Mouse (Mus musculus): Measurements from ENCODE around the gene 1110004F10Rik. TPM values are rescaled to one million over a fixed set of nuclear protein-coding genes. Genes with fewer than 3 reads are reported as not detected.

The 1110004F10Rik gene
- polyA plus RNA-seq, 1 experiment from 2014 or later = 254 TPM

DNA sequence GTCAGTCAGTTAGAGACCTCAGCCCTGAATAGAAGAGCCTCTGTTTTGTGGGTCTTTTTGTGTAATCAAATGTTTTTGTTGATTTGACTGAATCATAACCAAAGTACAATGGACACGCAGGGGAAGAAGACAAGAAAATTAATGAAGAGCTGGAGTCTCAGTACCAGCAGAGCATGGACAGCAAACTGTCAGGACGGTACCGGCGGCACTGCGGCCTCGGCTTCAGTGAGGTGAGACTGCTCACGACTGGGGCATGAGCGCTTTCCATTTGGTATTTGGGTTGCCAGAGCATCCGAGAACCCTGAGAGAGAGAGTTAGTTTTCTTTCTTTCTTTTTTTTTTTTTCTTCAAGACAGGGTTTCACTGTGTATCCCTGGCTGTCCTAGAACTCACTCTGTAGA lies 63.9 kb downstream of the 1110004F10Rik start:
- no peak overlapping the region for H3K4me3 ChIP-seq
- no peak overlapping the region for H3K27ac ChIP-seq
- peaks cover 62% of the 10 kb centered on the region for H3K36me3 ChIP-seq
- no peak for ATAC-seq (ENCODE audit: insufficient number of reproducible peaks, low FRiP score, low TSS enrichment, low read depth)
- H3K4me2 ChIP-seq = no peak overlapping the region
- H3K9me3 ChIP-seq = no peaks in the 10 kb centered on the region
- no peak overlapping the region for H3K9ac ChIP-seq
- H3K4me1 ChIP-seq = no peaks in the 10 kb centered on the region
- H3K27me3 ChIP-seq = no peaks in the 10 kb centered on the region
- 96% methylated on average over 9 of the region's 9 CpGs for WGBS

DNA sequence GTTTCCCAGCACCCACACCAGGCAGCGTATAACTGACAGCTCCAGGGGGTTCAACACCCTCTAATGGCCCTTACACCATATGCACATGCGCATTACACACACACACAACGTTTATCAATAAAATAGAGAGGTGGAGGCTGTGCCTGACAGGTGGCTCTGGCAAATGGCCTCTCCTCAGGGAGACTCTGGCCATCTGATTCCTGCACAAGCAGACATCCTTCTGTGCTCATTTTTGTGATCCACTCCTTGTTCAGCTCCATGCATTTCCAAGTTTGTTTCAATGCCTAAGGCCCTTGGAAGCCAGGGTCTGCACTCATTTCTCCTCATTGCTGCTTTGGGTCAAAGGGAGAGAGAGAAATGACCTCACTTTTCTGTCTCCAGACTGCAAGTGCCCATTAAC lies 71.5 kb downstream of the 1110004F10Rik start:
- Histone ChIP-seq H3K4me1 (no peaks in the 10 kb centered on the region), H3K27me3 (no peaks in the 10 kb centered on the region), H3K9me3 (no peaks in the 10 kb centered on the region), H3K9ac (no peak overlapping the region), H3K27ac (no peak overlapping the region), H3K4me3 (no peak overlapping the region), H3K36me3 (peaks cover 20% of the 10 kb centered on the region), H3K4me2 (no peak overlapping the region)
- WGBS = 66% methylated on average over 3 of the region's 3 CpGs
- ATAC-seq (ENCODE audit: insufficient number of reproducible peaks, low FRiP score, low TSS enrichment, low read depth) = no peak

DNA sequence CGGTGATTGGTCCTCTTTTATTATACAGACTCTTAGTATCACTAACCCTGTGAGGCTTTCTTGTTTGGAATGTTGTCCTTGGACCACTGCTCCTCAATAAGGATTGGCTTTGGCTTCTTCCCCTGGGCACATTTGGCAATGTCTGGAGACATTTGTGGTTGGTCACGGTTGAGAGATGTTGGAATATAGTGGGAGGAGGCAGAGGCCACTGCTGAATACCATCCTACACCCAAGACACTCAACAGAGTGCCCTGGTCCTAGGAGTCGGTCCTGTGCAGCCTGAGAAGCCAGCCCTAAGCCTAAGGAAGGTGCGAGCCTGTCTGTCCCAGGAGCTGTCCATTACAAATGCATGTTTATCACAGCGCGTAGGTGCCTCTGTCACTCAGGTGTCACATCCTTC lies 72.3 kb downstream of the 1110004F10Rik start:
- 82% methylated on average over 6 of the region's 6 CpGs for WGBS
- Histone ChIP-seq H3K4me2 (no peak overlapping the region), H3K9me3 (no peaks in the 10 kb centered on the region), H3K4me1 (no peaks in the 10 kb centered on the region), H3K27ac (no peak overlapping the region), H3K4me3 (no peak overlapping the region), H3K27me3 (no peaks in the 10 kb centered on the region), H3K9ac (no peak overlapping the region), H3K36me3 (peaks cover 11% of the 10 kb centered on the region)
- ATAC-seq (ENCODE audit: insufficient number of reproducible peaks, low FRiP score, low TSS enrichment, low read depth) = no peak

DNA sequence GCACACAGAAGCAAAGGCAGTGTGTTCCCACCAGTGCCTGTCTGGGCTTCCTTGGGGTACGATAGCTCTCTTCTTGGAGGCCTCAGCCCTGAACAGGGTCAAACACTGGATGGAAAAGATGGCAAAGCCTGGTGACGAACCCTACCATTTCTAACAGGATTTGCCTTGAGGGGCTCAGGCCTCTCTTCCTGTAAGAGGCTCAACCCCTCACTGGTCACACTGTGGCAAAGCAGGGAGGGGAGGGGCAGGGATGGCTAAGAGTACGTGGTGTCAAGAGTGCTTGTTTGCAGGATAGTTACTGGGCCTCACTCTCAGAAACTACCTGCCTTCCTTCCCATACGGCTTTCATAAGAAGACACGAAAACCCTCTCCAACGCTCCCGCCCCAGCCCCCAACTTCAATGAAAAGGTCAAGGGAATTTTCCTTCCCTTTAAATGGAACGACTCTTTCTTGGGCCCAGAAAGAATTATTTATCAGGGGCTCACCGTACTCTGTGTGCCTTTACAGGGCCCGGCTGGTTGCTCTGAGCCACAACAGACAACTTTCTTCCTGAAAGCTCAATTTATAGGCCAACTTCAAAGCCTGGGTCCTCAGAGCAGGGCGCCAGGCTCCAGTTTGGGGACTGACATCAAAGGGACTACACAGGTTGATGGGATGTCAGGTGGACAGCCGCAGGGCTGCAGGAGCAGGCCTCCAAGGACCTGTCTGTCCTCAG lies 76.2 kb downstream of the 1110004F10Rik start:
- Histone ChIP-seq H3K9ac (no peak overlapping the region), H3K27me3 (no peaks in the 10 kb centered on the region), H3K27ac (no peak overlapping the region), H3K9me3 (no peaks in the 10 kb centered on the region), H3K4me3 (no peak overlapping the region), H3K4me2 (no peak overlapping the region), H3K36me3 (no peaks in the 10 kb centered on the region), H3K4me1 (no peaks in the 10 kb centered on the region)
- ATAC-seq (ENCODE audit: insufficient number of reproducible peaks, low FRiP score, low TSS enrichment, low read depth) = no peak
- WGBS = 40% methylated on average over 12 of the region's 12 CpGs

DNA sequence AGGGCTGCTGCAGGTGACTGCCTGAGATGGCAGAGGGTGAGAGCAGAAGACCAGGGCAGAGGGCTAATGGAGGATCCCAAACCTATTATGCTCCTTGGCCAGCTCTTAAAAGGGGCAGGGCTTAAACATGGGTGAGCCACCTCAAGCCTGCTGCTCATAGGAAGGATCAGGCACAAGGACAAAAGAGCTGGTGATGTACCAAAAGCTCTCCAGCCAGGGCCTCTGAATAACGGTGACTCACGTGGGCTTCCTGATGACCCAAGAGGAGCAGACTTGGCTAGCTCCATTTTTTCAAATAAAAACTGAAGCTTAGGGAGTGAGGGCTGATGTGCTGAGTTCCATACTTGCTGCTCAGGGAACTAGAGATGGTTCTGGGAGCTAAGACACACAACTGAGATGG lies 76.8 kb downstream of the 1110004F10Rik start:
- H3K9ac ChIP-seq = no peak overlapping the region
- H3K36me3 ChIP-seq = no peaks in the 10 kb centered on the region
- H3K9me3 ChIP-seq = no peaks in the 10 kb centered on the region
- no peak overlapping the region for H3K27ac ChIP-seq
- no peak overlapping the region for H3K4me2 ChIP-seq
- ATAC-seq (ENCODE audit: insufficient number of reproducible peaks, low FRiP score, low TSS enrichment, low read depth) = no peak
- no peaks in the 10 kb centered on the region for H3K27me3 ChIP-seq
- no peak overlapping the region for H3K4me3 ChIP-seq
- 63% methylated on average over 2 of the region's 2 CpGs for WGBS
- no peaks in the 10 kb centered on the region for H3K4me1 ChIP-seq

DNA sequence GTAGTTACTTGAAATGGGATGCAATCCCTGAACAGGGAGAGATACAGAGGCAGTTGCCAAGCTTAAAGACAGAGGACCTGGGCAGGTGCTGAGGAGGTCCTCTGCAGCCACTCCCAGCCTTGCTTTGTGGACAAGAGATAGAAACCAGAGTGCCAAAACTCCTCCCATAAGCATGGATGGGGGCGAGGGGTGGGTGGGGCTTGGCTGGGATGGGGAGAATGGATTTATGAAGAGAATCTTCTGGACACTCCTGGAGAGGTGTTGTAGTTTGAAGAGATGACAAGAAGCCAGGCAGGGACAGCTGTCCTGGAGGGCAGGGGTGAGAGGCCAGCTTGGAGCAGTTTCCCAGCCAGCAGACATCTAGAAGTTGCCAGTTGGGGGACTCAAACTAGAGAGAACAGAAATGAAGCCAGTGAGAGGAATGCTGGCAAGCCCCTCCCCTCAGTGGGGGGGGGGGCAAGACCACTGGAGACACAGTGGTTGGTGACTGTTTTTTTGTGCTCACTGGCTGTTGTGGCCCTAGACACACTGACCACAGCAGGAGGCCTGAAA lies 80.2 kb downstream of the 1110004F10Rik start:
- Histone ChIP-seq H3K9me3 (no peaks in the 10 kb centered on the region), H3K4me2 (no peak overlapping the region), H3K4me3 (no peak overlapping the region), H3K27ac (no peak overlapping the region), H3K36me3 (no peaks in the 10 kb centered on the region), H3K9ac (no peak overlapping the region), H3K4me1 (peaks cover 16% of the 10 kb centered on the region), H3K27me3 (no peaks in the 10 kb centered on the region)
- ATAC-seq (ENCODE audit: insufficient number of reproducible peaks, low FRiP score, low TSS enrichment, low read depth) = no peak
- WGBS = 76% methylated on average over 1 of the region's 1 CpGs

DNA sequence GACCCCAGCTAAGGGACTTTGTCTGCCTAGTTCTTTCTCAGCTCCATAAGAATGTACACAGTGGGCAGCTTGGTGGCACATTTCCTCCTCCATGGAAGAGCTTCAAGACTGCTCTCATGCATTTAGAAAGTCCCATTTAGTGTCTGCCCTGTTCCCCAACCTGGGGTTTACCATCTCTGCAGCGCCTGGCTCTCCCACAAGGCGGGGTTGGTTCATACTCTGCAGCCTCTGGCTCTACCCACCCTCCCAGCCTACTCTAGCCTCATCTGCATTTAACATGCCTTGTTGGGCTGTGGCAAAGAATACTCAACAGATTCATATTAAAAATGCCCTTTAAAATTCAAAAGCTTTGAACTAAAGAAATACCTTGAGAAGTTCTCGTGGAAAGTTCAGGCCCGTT lies 81.5 kb downstream of the 1110004F10Rik start:
- Histone ChIP-seq H3K4me2 (no peak overlapping the region), H3K27ac (no peak overlapping the region), H3K4me3 (no peak overlapping the region), H3K27me3 (no peaks in the 10 kb centered on the region), H3K9me3 (no peaks in the 10 kb centered on the region), H3K36me3 (no peaks in the 10 kb centered on the region), H3K9ac (no peak overlapping the region), H3K4me1 (peaks cover 25% of the 10 kb centered on the region)
- ATAC-seq (ENCODE audit: insufficient number of reproducible peaks, low FRiP score, low TSS enrichment, low read depth) = no peak
- WGBS = 82% methylated on average over 4 of the region's 4 CpGs

DNA sequence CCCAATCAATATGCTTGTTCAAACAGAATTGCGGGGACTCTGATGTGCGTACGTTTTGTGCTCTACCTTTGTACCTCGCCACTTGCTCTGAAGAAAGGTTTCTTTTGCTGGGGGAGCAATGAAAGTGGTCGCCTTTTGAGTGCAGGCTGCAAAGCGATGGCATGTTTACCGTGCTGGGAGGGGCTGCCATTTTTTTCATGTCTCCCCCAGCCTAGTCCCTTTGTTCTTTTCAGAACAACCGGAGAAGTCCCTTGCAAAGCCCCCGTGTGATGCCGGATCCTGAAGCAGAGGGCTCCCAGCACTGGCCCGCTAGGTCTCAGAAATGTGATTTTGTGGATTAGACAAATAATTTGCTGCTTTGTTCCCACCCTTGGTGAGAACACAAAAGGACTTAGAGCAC lies 82.0 kb downstream of the 1110004F10Rik start:
- H3K9me3 ChIP-seq = no peaks in the 10 kb centered on the region
- H3K27ac ChIP-seq = no peak overlapping the region
- 77% methylated on average over 11 of the region's 11 CpGs for WGBS
- H3K27me3 ChIP-seq = no peaks in the 10 kb centered on the region
- H3K9ac ChIP-seq = no peak overlapping the region
- peaks cover 25% of the 10 kb centered on the region for H3K4me1 ChIP-seq
- no peak overlapping the region for H3K4me2 ChIP-seq
- no peak overlapping the region for H3K4me3 ChIP-seq
- H3K36me3 ChIP-seq = no peaks in the 10 kb centered on the region
- no peak for ATAC-seq (ENCODE audit: insufficient number of reproducible peaks, low FRiP score, low TSS enrichment, low read depth)

DNA sequence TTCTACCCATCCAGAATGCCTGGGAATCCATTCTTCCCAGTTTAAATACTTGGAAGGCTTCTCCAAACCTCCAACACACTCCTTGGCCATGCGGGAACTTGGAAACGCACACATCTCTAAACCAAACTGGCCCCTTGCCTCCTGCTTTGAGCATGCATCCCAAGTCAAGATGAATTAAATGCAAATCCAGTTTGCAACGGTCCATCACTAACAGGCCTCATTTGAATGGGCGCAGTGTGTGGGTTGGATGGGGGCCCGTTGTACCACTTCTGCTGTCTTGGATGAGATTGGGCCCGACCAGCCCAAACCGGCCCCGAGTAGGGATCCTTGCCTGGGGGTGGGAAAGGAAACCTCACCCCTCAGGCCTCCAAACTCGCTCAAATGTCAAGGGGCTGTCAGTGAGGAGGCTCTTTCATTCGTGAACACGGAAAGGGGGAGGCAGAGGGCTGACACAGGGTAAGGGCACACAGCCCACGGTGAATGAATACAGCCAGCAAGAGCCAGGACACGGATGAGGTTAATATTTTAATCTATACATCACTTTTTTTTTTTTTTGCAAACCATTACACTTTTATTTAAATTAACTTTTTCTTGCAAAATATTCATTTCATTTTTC lies 83.9 kb downstream of the 1110004F10Rik start:
- Histone ChIP-seq H3K4me3 (no peak overlapping the region), H3K4me1 (peaks cover 25% of the 10 kb centered on the region), H3K27ac (peak overlapping the region; percentile 38), H3K36me3 (no peaks in the 10 kb centered on the region), H3K4me2 (no peak overlapping the region), H3K27me3 (no peaks in the 10 kb centered on the region), H3K9ac (no peak overlapping the region), H3K9me3 (no peaks in the 10 kb centered on the region)
- peak; percentile 66; the same call in 1 of the 2 replicates for ATAC-seq (ENCODE audit: insufficient number of reproducible peaks, low FRiP score, low TSS enrichment, low read depth)
- WGBS = 60% methylated on average over 13 of the region's 13 CpGs

DNA sequence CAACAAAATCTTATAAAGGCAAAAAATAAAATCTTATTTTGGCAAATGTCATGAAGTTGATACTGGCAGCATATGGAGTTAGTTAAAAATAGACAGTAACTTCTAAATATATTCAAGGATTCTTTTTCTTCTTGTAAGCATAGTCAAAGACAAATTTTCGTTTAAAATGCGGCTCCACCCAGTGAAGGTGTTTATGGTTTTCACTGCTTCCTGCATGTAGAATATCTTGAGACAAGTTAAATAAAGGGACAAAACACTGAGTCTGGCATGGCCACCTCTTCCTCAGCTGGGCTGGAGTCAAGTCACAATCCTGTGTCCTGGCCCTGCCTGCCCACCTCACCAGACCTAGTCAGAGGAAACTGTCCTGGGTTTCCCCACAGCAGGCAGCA lies 84.4 kb downstream of the 1110004F10Rik start:
- Histone ChIP-seq H3K4me2 (no peak overlapping the region), H3K4me3 (no peak overlapping the region), H3K9me3 (no peaks in the 10 kb centered on the region), H3K36me3 (no peaks in the 10 kb centered on the region), H3K4me1 (peaks cover 25% of the 10 kb centered on the region), H3K9ac (no peak overlapping the region), H3K27me3 (no peaks in the 10 kb centered on the region), H3K27ac (peak overlapping the region; percentile 73)
- WGBS = 45% methylated on average over 2 of the region's 2 CpGs
- no peak for ATAC-seq (ENCODE audit: insufficient number of reproducible peaks, low FRiP score, low TSS enrichment, low read depth)

DNA sequence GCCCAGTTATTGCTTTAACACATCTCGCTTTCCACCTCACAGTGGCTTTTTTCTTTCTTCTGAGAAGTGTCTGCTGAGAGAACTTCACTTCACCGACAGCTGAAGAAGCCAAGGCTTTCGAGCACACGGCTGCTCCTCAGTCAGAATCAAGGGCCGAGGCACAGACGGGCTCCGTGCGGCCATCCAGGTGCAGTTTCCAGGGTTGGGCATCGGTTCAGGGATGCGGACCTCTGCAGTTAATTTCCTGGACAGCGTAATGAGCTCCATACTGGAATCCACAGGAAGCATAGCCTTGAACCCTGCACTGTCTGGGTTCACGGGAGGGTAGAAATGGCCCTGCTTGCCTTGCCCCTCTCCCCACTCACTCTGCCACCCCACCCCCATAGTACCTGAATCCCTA lies 84.9 kb downstream of the 1110004F10Rik start:
- no peak overlapping the region for H3K9ac ChIP-seq
- no peaks in the 10 kb centered on the region for H3K27me3 ChIP-seq
- H3K36me3 ChIP-seq = no peaks in the 10 kb centered on the region
- peak overlapping the region; percentile 73 for H3K27ac ChIP-seq
- H3K4me3 ChIP-seq = no peak overlapping the region
- H3K4me1 ChIP-seq = peaks cover 25% of the 10 kb centered on the region
- no peak overlapping the region for H3K4me2 ChIP-seq
- no peak for ATAC-seq (ENCODE audit: insufficient number of reproducible peaks, low FRiP score, low TSS enrichment, low read depth)
- WGBS = 55% methylated on average over 12 of the region's 12 CpGs
- no peaks in the 10 kb centered on the region for H3K9me3 ChIP-seq

DNA sequence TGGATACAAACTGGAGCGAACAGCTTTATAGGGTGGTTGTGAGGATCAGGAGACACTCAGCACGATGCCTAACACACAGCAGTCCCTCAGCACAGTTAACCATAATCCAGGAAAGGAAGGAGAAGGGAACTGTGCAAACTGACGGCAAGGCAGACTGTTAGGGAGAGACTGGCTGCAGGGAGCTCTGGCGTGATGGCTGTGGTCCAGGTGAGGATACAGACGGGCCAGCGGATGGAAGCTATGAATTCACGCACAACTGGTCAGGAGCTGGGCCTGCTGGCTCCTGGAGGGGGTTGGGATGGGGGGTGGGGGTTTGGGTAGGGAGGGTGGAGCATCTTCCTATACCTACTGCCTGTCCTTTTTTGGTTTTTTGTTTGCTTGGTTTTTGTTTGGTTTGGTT lies 86.5 kb downstream of the 1110004F10Rik start:
- ATAC-seq (ENCODE audit: insufficient number of reproducible peaks, low FRiP score, low TSS enrichment, low read depth) = no peak
- Histone ChIP-seq H3K9ac (no peak overlapping the region), H3K36me3 (no peaks in the 10 kb centered on the region), H3K27me3 (no peaks in the 10 kb centered on the region), H3K4me1 (peaks cover 25% of the 10 kb centered on the region), H3K4me3 (no peak overlapping the region), H3K4me2 (no peak overlapping the region), H3K9me3 (no peaks in the 10 kb centered on the region), H3K27ac (no peak overlapping the region)
- 52% methylated on average over 7 of the region's 7 CpGs for WGBS

Data from limb, embryonic 15.5 days (tissue).